8 mouse cellular contexts compared by ENCODE assay signal in the genomic region with DNA sequence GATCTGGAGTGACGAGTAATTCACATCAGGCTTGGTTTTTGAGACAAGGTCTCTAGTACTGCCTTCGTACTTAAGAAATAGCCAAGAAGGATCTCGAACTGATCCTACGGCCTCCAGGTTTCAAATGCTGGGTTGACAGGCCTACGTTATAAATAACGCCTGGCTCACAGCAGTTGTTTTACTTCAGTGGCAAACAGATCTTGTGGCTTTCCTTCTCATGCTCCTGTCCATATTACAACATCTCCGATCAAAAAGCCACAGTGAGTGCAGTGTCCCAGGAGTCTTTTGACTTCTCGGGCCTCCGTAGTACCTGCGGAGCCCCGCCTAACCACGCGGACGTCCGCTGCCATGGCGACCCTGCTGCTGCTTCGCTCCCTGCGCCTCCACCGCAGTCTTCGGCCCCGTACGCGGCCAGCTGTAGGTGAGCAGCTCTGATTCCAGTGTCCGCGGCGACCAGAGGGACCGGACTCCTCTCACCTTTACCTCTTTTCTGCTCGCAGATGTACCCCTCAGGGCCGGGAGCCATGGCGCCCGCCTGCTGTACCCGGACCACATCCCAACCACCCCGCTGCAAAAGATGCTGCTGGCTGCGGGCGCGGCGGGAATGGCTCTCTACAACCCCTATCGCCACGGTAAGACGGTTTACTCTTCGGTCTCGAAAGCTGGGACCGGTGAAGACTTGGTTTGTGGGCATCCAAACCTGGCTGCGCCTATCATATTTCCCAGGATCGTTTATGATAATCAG. TPM values are rescaled to one million over a fixed set of nuclear protein-coding genes. Genes with fewer than 3 reads are reported as not detected.
A peak's percentile ranks its signal among the peaks of the same experiment; 100 is the strongest.
DNase-seq lines count a peak whose midpoint lies in the region; ATAC-seq and TF ChIP-seq lines count a peak whose summit lies in the region.

A gene (minus strand): TSS at position 566 of the 745 bp plus-strand sequence.

- peak within 1 kb of the TSS; percentile 73 for H3K4me2 ChIP-seq in embryonic facial prominence, embryonic 15.5 days (replicated peaks)
- H3K4me2 ChIP-seq in kidney, embryonic 14.5 days (replicated peaks; ENCODE audit: low read depth, low read length) = peak within 1 kb of the TSS; percentile 79
- peak within 1 kb of the TSS; percentile 81 for H3K4me2 ChIP-seq in limb, embryonic 14.5 days (replicated peaks; ENCODE audit: low read depth, low read length, severe bottlenecking)
- H3K4me2 ChIP-seq in midbrain, embryonic 16.5 days (ENCODE audit: low read length) = peak within 1 kb of the TSS; percentile 76

- peaks cover 55% of the 10 kb centered on the region for H3K36me3 ChIP-seq in embryonic facial prominence, embryonic 15.5 days
- H3K36me3 ChIP-seq in kidney, embryonic 14.5 days (ENCODE audit: control insufficient read depth, insufficient read depth, low read length) = peaks cover 56% of the 10 kb centered on the region
- peaks cover 52% of the 10 kb centered on the region for H3K36me3 ChIP-seq in limb, embryonic 14.5 days (ENCODE audit: control insufficient read depth, insufficient read depth, low read length)
- H3K36me3 ChIP-seq in midbrain, embryonic 16.5 days (ENCODE audit: control insufficient read depth, insufficient read depth, low read length) = peaks cover 29% of the 10 kb centered on the region

- peak; percentile 86 for ATAC-seq in embryonic facial prominence, embryonic 15.5 days (ENCODE audit: insufficient number of reproducible peaks, low FRiP score, low TSS enrichment, low read depth)
- ATAC-seq in kidney, embryonic 14.5 days (ENCODE audit: low FRiP score, low TSS enrichment) = peak; percentile 74
- ATAC-seq in limb, embryonic 14.5 days (ENCODE audit: low FRiP score, low read depth) = peak; percentile 90
- peak; percentile 92 for ATAC-seq in midbrain, embryonic 16.5 days

- H3K4me1 ChIP-seq in bone marrow macrophage, adult 2 months (ENCODE audit: control insufficient read depth, insufficient read depth, low read length) = peaks cover 8% of the 10 kb centered on the region
- H3K4me1 ChIP-seq in embryonic facial prominence, embryonic 15.5 days = peaks cover 19% of the 10 kb centered on the region
- peaks cover 7% of the 10 kb centered on the region; the same call in 1 of the 2 replicates for H3K4me1 ChIP-seq in kidney, embryonic 14.5 days (ENCODE audit: control insufficient read depth, insufficient read depth, low read length)
- H3K4me1 ChIP-seq in limb, embryonic 14.5 days (ENCODE audit: control insufficient read depth, insufficient read depth, low read length) = peaks cover 11% of the 10 kb centered on the region
- peaks cover 17% of the 10 kb centered on the region for H3K4me1 ChIP-seq in midbrain, embryonic 16.5 days (ENCODE audit: control insufficient read depth, insufficient read depth, low read length)

- peak; percentile 83 to 85 for DNase-seq in B cell, adult 2 months
- peak; percentile 79 for DNase-seq in heart, adult 8-10 months (ENCODE audit: low spot score)
- DNase-seq in limb, embryonic 14.5 days (ENCODE audit: low spot score) = peak; percentile 88
- peak; percentile 82 to 90 for DNase-seq in spleen, postnatal 10 days (ENCODE audit: low spot score in 2 of 2)

- peak within 1 kb of the TSS; percentile 57 for H3K9ac ChIP-seq in embryonic facial prominence, embryonic 15.5 days
- H3K9ac ChIP-seq in kidney, embryonic 14.5 days (ENCODE audit: low read depth, low read length) = peak within 1 kb of the TSS; percentile 51
- peak within 1 kb of the TSS; percentile 70 for H3K9ac ChIP-seq in limb, embryonic 14.5 days (ENCODE audit: low read depth, low read length, severe bottlenecking)
- peak within 1 kb of the TSS; percentile 80 for H3K9ac ChIP-seq in midbrain, embryonic 16.5 days (ENCODE audit: low read depth, low read length)

- H3K9me3 ChIP-seq in embryonic facial prominence, embryonic 15.5 days (replicated peaks) = no peaks in the 10 kb centered on the region
- no peaks in the 10 kb centered on the region for H3K9me3 ChIP-seq in kidney, embryonic 14.5 days (ENCODE audit: control insufficient read depth, low read length)
- H3K9me3 ChIP-seq in limb, embryonic 14.5 days (ENCODE audit: control insufficient read depth, low read length) = no peaks in the 10 kb centered on the region
- H3K9me3 ChIP-seq in midbrain, embryonic 16.5 days (replicated peaks; ENCODE audit: control insufficient read depth, low read length, poor library complexity, severe bottlenecking) = no peaks in the 10 kb centered on the region

- peak within 1 kb of the TSS; percentile 85 for H3K4me3 ChIP-seq in bone marrow macrophage, adult 2 months (ENCODE audit: insufficient read depth, low read length)
- peak within 1 kb of the TSS; percentile 70 for H3K4me3 ChIP-seq in embryonic facial prominence, embryonic 15.5 days (replicated peaks)
- peak within 1 kb of the TSS; percentile 66 for H3K4me3 ChIP-seq in kidney, embryonic 14.5 days (ENCODE audit: low read length)
- peak within 1 kb of the TSS; percentile 77 for H3K4me3 ChIP-seq in limb, embryonic 14.5 days (replicated peaks; ENCODE audit: low read length)
- H3K4me3 ChIP-seq in midbrain, embryonic 16.5 days (ENCODE audit: low read depth, low read length) = peak within 1 kb of the TSS; percentile 81

- H3K27ac ChIP-seq in bone marrow macrophage, adult 2 months (ENCODE audit: insufficient read depth, low read depth, low read length) = peak within 1 kb of the TSS; percentile 43
- H3K27ac ChIP-seq in embryonic facial prominence, embryonic 15.5 days (replicated peaks) = peak within 1 kb of the TSS; percentile 89
- H3K27ac ChIP-seq in kidney, embryonic 14.5 days (ENCODE audit: low read depth, low read length) = peak within 1 kb of the TSS; percentile 33; the same call in 1 of the 2 replicates
- peak within 1 kb of the TSS; percentile 53; the same call in 1 of the 2 replicates for H3K27ac ChIP-seq in limb, embryonic 14.5 days (replicated peaks; ENCODE audit: low read depth, low read length)
- H3K27ac ChIP-seq in midbrain, embryonic 16.5 days (ENCODE audit: low read length) = peak within 1 kb of the TSS; percentile 76

- TF ChIP-seq POLR2A in bone marrow macrophage, adult 2 months (IDR thresholded peaks at IDR 0.05; ENCODE audit: borderline replicate concordance, low read depth, low read length) = no peak
- TF ChIP-seq POLR2A in limb, embryonic 14.5 days (IDR thresholded peaks at IDR 0.05; ENCODE audit: borderline replicate concordance, extremely low read depth, insufficient read depth, insufficient read length) = 0 out of 2 replicates have a peak, but pooled peaks have one; percentile 48

- WGBS in embryonic facial prominence, embryonic 15.5 days = 1% methylated on average over 45 of the region's 45 CpGs
- under 1% methylated on average over 45 of the region's 45 CpGs for WGBS in kidney, embryonic 14.5 days
- WGBS in limb, embryonic 14.5 days = under 1% methylated on average over 45 of the region's 45 CpGs
- WGBS in midbrain, embryonic 16.5 days = 1% methylated on average over 45 of the region's 45 CpGs

- no peak for TF ChIP-seq CTCF in bone marrow macrophage, adult 2 months (IDR thresholded peaks at IDR 0.05; ENCODE audit: low read depth, low read length)

- no peaks in the 10 kb centered on the region for H3K27me3 ChIP-seq in embryonic facial prominence, embryonic 15.5 days
- no peaks in the 10 kb centered on the region for H3K27me3 ChIP-seq in kidney, embryonic 14.5 days (ENCODE audit: control insufficient read depth, insufficient read depth, low read length)
- H3K27me3 ChIP-seq in limb, embryonic 14.5 days (ENCODE audit: control insufficient read depth, insufficient read depth, low read length) = no peaks in the 10 kb centered on the region
- no peaks in the 10 kb centered on the region for H3K27me3 ChIP-seq in midbrain, embryonic 16.5 days (ENCODE audit: control insufficient read depth, insufficient read depth, low read depth, low read length)

RNA-seq across cellular contexts. Expression of the gene that starts here (rescaled TPM):
- polyA plus RNA-seq in bone marrow macrophage, adult 2 months (2012; ENCODE audit: insufficient read depth, insufficient read length, missing spikeins) = 18.0 and 19.0 TPM in 2 replicates
- 35.1 and 38.8 TPM in 2 replicates for polyA plus RNA-seq in embryonic facial prominence, embryonic 15.5 days (2015; fragmentation: Nextera tagmentation; extraction: Ambion mirVana)
- 10 to 100 TPM; 38.6 to 47.6 (median 42.0) TPM for total RNA-seq in heart, adult 8-10 months (2022)
- polyA plus RNA-seq in kidney, embryonic 14.5 days (2014; fragmentation: Nextera tagmentation; extraction: Ambion mirVana) = 36.5 and 41.3 TPM in 2 replicates
- polyA plus RNA-seq in limb, embryonic 14.5 days (2012; rRNA removed) = 45.8 and 49.2 TPM in 2 replicates
- 24.2 and 29.5 TPM in 2 replicates for polyA plus RNA-seq in limb, embryonic 14.5 days (2014; fragmentation: Nextera tagmentation; extraction: Ambion mirVana)
- 30.8 and 32.8 TPM in 2 replicates for polyA plus RNA-seq in midbrain, embryonic 16.5 days (2015; fragmentation: Nextera tagmentation; extraction: Ambion mirVana)

Comparison
In these comparisons a context has a peak if more than half of its experiments do, and no peak if none do; other contexts are left out.
1. Peak in every context shown above with its lines: DNase-seq, ATAC-seq, H3K4me3 ChIP-seq and H3K27ac ChIP-seq.
2. H3K27ac ChIP-seq: peak in every context shown above with its lines; median percentile 89 in embryonic facial prominence, embryonic 15.5 days; 76 in midbrain, embryonic 16.5 days; 53 in limb, embryonic 14.5 days; 43 in bone marrow macrophage, adult 2 months; 33 in kidney, embryonic 14.5 days.